Mouse (Mus musculus) cerebellum, postnatal 36 days (tissue): ENCODE data around the gene Celf2.

Experiments
- DNase-seq, 2 experiments: peaks; one replicate each; pipeline ENCODE4 v3.0.0; 2021 to 2022; ENCODE audit warnings: mixed read lengths in 2 of 2

Celf2 gene

DNA sequence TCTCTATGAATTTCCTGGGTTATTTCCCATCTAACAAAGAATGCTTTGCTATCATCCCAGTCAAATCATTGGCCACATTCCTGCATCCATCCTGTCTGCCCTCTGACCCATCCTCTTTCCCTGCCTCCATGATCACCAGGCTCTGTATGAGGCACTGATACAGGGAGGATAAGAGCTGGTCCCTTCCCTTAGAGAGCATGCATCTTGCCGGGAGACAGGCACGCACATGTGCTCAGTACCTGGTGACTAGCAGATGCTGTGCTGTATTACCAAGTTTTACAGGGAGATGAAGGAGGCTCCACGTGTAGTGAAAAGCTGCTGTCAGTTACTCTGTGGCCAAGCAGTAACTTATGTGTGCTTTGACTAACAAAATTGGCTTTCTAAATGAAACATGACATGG lies 972.0 kb downstream of the Celf2 start:
- DNase-seq = no peak

- no peak for DNase-seq
Measured at GRCm38 (mm10) chr2:6536372-6536771, 973.0 kb downstream of the Celf2 start.

GRCm38 (mm10) chr2:6532341-6532740 lies 977.0 kb downstream of the Celf2 start:
- no peak for DNase-seq

GRCm38 (mm10) chr2:6528076-6528475 lies 981.3 kb downstream of the Celf2 start:
- no peak for DNase-seq

DNA sequence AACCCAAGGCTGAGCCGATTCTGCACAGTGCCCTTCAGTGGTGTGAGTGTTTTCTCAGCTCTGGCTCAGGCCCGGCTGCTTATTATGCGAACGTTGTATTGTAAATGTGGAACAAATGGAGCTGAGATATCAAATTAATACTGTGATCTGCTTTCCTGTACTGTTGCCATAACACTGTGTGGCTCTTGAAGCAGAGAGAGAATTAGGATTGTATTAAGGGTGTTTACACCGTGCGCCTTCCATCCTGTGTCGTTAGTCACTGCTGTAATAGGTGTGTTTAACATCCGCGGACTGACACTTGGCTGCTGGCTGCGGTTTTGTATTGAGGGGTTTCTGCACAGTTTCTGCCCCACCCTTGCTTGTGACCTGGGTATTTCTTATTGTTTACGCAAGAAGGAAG lies 982.5 kb downstream of the Celf2 start:
- DNase-seq = no peak

GRCm38 (mm10) chr2:6526311-6526710 lies 983.1 kb downstream of the Celf2 start:
- no peak for DNase-seq

- DNase-seq = no peak
Measured at GRCm38 (mm10) chr2:6523924-6524300, 985.5 kb downstream of the Celf2 start.

DNA sequence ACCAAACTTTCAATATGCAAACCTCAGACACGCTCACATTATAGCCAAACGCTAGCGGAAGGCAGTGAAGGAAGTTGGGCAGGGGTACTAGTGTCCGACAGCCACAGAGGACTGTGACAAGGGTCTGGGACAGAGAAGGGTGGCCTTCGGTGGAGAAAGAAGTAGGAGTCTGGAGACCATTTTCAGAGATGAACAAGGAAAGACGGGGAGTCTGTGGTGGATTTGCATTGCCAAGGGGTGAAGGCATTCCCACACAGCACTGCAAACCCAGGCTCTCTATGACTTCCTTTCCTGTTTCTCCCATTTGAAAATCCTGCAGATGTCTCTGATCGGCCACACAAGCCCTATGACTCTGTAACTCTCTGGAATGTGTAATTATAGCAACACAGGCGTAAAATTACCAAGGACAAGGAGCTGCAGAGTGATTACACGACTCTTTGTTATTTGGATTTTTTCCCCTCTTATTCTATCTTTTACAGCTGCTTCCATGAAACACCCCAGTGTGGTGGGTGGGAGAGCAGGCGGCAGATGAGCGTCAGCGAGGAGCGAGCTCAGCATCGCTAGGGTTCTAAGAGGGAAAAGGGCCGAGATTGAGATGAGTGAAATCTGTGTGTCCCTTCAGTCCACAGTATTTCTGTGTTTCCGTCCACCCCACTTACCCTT lies 986.0 kb downstream of the Celf2 start:
- DNase-seq = no peak

GRCm38 (mm10) chr2:6522411-6522810 lies 987.0 kb downstream of the Celf2 start:
- no peak for DNase-seq

GRCm38 (mm10) chr2:6513176-6513575 lies 996.2 kb downstream of the Celf2 start:
- no peak for DNase-seq

DNA sequence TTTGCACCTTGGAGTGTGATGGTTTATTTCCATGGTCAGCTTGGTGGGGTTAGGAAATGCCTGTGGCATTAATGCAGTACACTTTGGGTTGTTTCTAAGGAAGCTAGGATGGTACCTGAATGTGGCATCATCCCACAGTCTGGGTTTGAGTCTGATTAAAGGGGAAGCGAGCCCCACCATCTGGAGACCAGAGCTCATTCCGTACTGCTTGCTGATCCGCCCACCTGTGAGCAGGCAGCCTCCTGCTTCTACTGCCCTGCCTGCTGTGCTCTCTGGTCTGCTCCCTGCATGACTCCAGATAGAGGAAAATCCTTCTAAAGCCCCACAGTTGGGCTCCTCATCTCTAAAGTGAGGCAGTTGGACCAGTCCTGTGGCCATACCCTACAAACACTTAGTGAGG lies 1002.3 kb downstream of the Celf2 start:
- no peak for DNase-seq

GRCm38 (mm10) chr2:6505979-6506811 lies 1003.2 kb downstream of the Celf2 start:
- no peak for DNase-seq

DNA sequence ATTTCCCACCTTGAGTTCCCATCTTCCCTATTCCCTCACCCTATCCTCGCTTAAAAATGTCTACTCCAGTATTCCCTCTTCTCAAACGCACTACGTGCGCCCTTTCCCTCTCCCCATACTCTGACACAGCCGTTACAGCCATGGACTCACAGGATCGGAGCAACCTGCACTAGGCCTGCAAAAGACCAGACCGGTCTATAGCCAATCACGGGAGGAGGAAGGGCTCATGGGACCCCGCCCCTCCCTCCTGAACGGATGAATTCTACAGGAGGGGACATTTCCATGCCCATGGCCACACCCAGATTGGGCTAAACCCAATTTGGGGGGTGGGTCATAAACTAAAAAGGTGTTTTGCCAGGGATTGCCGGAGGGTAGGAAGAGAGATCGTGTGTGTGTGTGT lies 1003.8 kb downstream of the Celf2 start:
- DNase-seq = no peak

- no peak for DNase-seq
Measured at GRCm38 (mm10) chr2:6498101-6498500, 1011.3 kb downstream of the Celf2 start.

DNA sequence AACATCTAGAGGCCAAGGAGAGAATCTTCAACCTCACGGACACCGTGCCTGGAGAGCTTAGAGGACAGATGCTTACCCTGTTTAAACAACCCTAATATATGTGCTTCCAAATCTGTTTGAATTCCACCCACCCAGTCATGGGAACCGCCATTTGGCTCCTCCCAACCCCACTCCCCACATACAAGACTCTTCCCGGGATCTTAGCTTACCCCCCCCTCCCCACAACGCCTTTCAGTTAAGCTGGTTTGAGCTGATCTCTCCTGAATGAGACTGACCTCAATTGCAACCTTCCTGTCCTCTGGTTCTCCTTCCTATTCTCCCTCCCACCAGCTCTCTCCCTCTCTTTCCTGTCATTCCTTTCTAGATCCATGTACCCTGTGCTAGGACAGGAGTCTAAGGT lies 1011.7 kb downstream of the Celf2 start:
- no peak for DNase-seq

DNA sequence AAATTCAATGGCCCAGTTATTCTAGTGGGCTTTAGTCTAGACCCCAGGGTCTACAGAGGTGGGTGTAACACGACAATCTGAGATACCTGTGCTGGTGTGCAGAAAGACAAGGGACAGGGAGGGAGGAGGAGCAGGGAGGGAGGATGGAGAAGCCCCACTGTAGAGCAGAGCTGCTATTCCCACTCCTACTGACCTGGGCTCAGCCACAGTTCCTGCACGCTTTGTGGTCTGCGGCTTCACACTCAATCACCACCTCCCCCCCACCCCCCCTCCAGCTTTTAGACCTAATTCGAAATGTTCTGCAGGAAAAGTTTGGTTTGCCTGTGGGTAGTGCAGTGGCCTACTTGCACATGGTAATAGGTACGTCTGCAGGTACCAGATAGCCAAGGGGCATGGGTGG lies 1015.5 kb downstream of the Celf2 start:
- no peak for DNase-seq

DNA sequence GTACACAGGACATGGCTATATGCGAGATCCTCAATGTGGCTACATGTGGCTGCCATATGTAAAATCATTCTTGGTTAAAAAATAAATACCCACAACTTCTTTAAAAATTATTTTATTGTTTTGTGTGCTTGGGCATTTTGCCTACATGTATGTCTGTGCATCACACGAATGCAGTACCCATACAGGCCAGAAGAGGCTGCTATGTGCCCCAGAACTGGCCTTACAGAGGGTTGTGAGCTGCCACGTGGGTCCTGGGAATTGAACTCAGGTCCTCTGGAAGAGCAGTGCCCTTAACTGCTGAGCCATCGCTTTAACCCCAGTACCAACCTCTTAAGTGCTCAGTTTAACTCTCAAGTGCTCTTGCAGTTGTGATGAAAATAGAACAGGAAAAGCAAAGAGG lies 1018.5 kb downstream of the Celf2 start:
- DNase-seq = no peak

GRCm38 (mm10) chr2:6490076-6490475 lies 1019.3 kb downstream of the Celf2 start:
- no peak for DNase-seq
